Mouse (Mus musculus) neutrophil, adult 83 days (primary cell): Measurements from ENCODE around the gene Slc22a30. TPM values are rescaled to one million over a fixed set of nuclear protein-coding genes. Genes with fewer than 3 reads are reported as not detected.

Experiments
- total RNA-seq, 2 experiments: library from RNA; stranded (reverse); gene quantifications; one replicate each; pipeline ENCODE4 v1.2.4; 2023

The Slc22a30 gene
- total RNA-seq: not detected

GRCm38 (mm10) chr19:8405011-8405410, at the start of gene Slc22a30:
Gene Slc22a30 (minus strand): TSS chr19:8405111.

Other genes starting within 250 kb of the Slc22a30 start
- gene Slc22a29, start 186.2 kb downstream of the Slc22a30 start, total RNA-seq: not detected
- gene Slc22a8, start 186.1 kb upstream of the Slc22a30 start, total RNA-seq: not detected
- gene Slc22a6, start 212.9 kb upstream of the Slc22a30 start, total RNA-seq: not detected